Comparison of ENCODE assay signal across 30 mouse cellular contexts in the genomic region with DNA sequence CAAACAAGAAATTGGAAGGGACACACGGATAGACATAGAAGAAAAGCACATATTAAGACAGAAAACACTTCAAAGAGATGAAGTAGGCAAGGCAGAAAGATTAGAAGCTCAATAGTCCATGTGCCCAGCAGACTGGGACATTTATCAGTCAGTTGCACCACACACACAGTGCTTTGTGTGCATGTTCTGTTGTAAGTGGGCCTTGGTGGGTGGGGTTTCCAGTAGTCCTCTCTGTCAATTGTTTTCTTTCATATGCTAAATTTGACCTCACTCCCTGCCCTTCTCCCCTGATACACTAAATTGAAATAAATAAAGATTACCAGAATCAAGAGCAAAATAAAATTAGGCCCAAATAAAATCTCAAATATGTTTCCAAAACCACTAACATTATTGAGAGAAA.
A peak's percentile ranks its signal among the peaks of the same experiment; 100 is the strongest.
DNase-seq lines count a peak whose midpoint lies in the region; ATAC-seq and TF ChIP-seq lines count a peak whose summit lies in the region.
"Had no signal": no experiment of that assay in that cellular context is flagged by ENCODE, and none has a peak within 500 bp of the region (broad histone marks: within the 10 kb centered on the region; RNA-seq: fewer than 3 reads in every experiment).

No protein-coding gene starts in this region.

- no peak for DNase-seq in hindbrain, embryonic 10.5 days (ENCODE audit: low spot score)
- no peak for DNase-seq in hindbrain, postnatal 0 days (ENCODE audit: low spot score)
- DNase-seq in retina, postnatal 1 day: peak; percentile 13
- no peak for DNase-seq in retina, embryonic 14.5 days (ENCODE audit: low spot score)
- peak; percentile 45 for DNase-seq in embryo, embryonic 10.5 days (ENCODE audit: low spot score)
- no peak for DNase-seq in gastrocnemius, postnatal 10 days
- no peak for DNase-seq in adrenal gland, adult 8-10 months
- DNase-seq: adrenal gland, postnatal 36 days; cerebellum, adult 18-20 months; cerebellum, postnatal 10 days; gastrocnemius, adult 2 months; heart, postnatal 10 days; kidney, adult 11 months; kidney, postnatal 14 days; lung, embryonic 14.5 days; lung, postnatal 14 days; right cerebral cortex, postnatal 4 days; thymus, adult 2 months; thymus, postnatal 36 days had no signal

- no peak overlapping the region for H3K4me2 ChIP-seq in hindbrain, postnatal 0 days (ENCODE audit: low read depth, low read length)
- H3K4me2 ChIP-seq: embryonic facial prominence, embryonic 12.5 days; heart, embryonic 13.5 days; hindbrain, embryonic 12.5 days; limb, embryonic 12.5 days; liver, embryonic 15.5 days; lung, embryonic 14.5 days; midbrain, embryonic 12.5 days had no signal

- H3K27me3 ChIP-seq in hindbrain, embryonic 10.5 days (ENCODE audit: insufficient read depth, poor library complexity, severe bottlenecking): no peaks in the 10 kb centered on the region
- H3K27me3 ChIP-seq in hindbrain, postnatal 0 days (ENCODE audit: insufficient read depth, low read length): no peaks in the 10 kb centered on the region
- H3K27me3 ChIP-seq: embryonic facial prominence, embryonic 12.5 days; heart, embryonic 13.5 days; hindbrain, embryonic 12.5 days; limb, embryonic 12.5 days; liver, embryonic 15.5 days; midbrain, embryonic 12.5 days; Patski had no signal

- no peak for ATAC-seq in hindbrain, postnatal 0 days
- ATAC-seq: CD4-positive, CD25-positive, alpha-beta regulatory T cell, adult 4 months; forebrain, embryonic 16.5 days; Patski had no signal

- WGBS in hindbrain, embryonic 10.5 days: 60% methylated on average over 1 of the region's 1 CpGs
- 43% methylated on average over 1 of the region's 1 CpGs for whole genome bisulfite sequencing in hindbrain, postnatal 0 days

- H3K9ac ChIP-seq in hindbrain, postnatal 0 days (replicated peaks; ENCODE audit: low read length): no peak overlapping the region
- H3K9ac ChIP-seq: embryonic facial prominence, embryonic 12.5 days; heart, embryonic 13.5 days; hindbrain, embryonic 12.5 days; limb, embryonic 12.5 days; liver, embryonic 15.5 days; lung, embryonic 14.5 days; midbrain, embryonic 12.5 days had no signal

- no peak for TF ChIP-seq CTCF in hindbrain, postnatal 0 days (IDR thresholded peaks at IDR 0.05; ENCODE audit: low read depth)

- H3K4me1 ChIP-seq in hindbrain, embryonic 10.5 days (replicated peaks): peaks cover 28% of the 10 kb centered on the region
- H3K4me1 ChIP-seq in hindbrain, postnatal 0 days (ENCODE audit: insufficient read depth, low read length): no peaks in the 10 kb centered on the region
- H3K4me1 ChIP-seq: embryonic facial prominence, embryonic 12.5 days; heart, embryonic 13.5 days; liver, embryonic 15.5 days had no signal

- peak overlapping the region; percentile 65 for H3K27ac ChIP-seq in hindbrain, embryonic 10.5 days
- no peak overlapping the region for H3K27ac ChIP-seq in hindbrain, postnatal 0 days
- H3K27ac ChIP-seq: embryonic facial prominence, embryonic 12.5 days; gastrocnemius, adult 2 months; heart, embryonic 13.5 days; hindbrain, embryonic 12.5 days; left cerebral cortex, adult 2 months; limb, embryonic 12.5 days; liver, embryonic 15.5 days; midbrain, embryonic 12.5 days had no signal

- no peaks in the 10 kb centered on the region for H3K9me3 ChIP-seq in hindbrain, embryonic 10.5 days
- H3K9me3 ChIP-seq in hindbrain, postnatal 0 days (ENCODE audit: low read length): no peaks in the 10 kb centered on the region
- H3K9me3 ChIP-seq: embryonic facial prominence, embryonic 12.5 days; G1E; heart, embryonic 13.5 days; hindbrain, embryonic 12.5 days; limb, embryonic 12.5 days; liver, embryonic 15.5 days; midbrain, embryonic 12.5 days had no signal

- H3K36me3 ChIP-seq in hindbrain, embryonic 10.5 days: no peaks in the 10 kb centered on the region
- no peaks in the 10 kb centered on the region for H3K36me3 ChIP-seq in hindbrain, postnatal 0 days (ENCODE audit: insufficient read depth, low read length)
- H3K36me3 ChIP-seq: embryonic facial prominence, embryonic 12.5 days; G1E; heart, embryonic 13.5 days; hindbrain, embryonic 12.5 days; limb, embryonic 12.5 days; liver, embryonic 15.5 days; midbrain, embryonic 12.5 days had no signal

- H3K4me3 ChIP-seq in hindbrain, embryonic 10.5 days: no peak overlapping the region
- H3K4me3 ChIP-seq in hindbrain, postnatal 0 days (ENCODE audit: low read length): no peak overlapping the region
- H3K4me3 ChIP-seq: embryonic facial prominence, embryonic 12.5 days; gastrocnemius, adult 2 months; heart, embryonic 13.5 days; hindbrain, embryonic 12.5 days; left cerebral cortex, adult 2 months; limb, embryonic 12.5 days; liver, embryonic 15.5 days; midbrain, embryonic 12.5 days had no signal

Comparison
In these comparisons a context has a peak if more than half of its experiments do, and no peak if none do; other contexts are left out.
1. DNase-seq: peak in retina, postnatal 1 day (single experiment) and embryo, embryonic 10.5 days (single experiment); none in hindbrain, embryonic 10.5 days (single experiment), hindbrain, postnatal 0 days (single experiment), retina, embryonic 14.5 days (single experiment), gastrocnemius, postnatal 10 days (single experiment) and adrenal gland, adult 8-10 months (single experiment).